Comparison of ENCODE assay signal across 8 mouse cellular contexts in the genomic region with DNA sequence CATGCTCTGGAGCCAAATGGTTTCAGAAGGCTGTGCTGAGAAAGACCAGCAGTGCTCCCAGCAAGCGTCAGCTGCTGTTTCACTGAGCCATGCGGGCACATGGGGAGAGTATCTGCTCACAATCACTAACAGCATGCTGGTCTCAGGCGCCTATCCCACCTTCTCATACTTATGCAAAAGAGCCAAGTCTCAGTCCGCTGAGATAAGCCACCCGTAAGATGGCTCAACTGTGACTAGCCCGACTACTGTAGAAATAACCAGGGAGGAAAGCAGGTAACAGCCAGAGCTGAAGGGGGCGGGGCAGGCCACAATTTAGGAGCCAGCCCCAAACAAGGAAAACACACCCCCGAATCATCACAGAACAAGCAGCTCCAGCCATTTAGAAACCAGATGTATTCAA. TPM values are rescaled to one million over a fixed set of nuclear protein-coding genes. Genes with fewer than 3 reads are reported as not detected.
DNase-seq lines count a peak whose midpoint lies in the region; ATAC-seq and TF ChIP-seq lines count a peak whose summit lies in the region.

No protein-coding gene starts in this region.

- peak overlapping the region; percentile 95 for H3K4me3 ChIP-seq in cortical plate, adult 2 months (ENCODE audit: insufficient read depth, low read length)
- peak overlapping the region; percentile 97 for H3K4me3 ChIP-seq in kidney, embryonic 16.5 days (ENCODE audit: low read length)
- H3K4me3 ChIP-seq in myocyte: peak overlapping the region; percentile 84

- peak overlapping the region; percentile 96 for H3K4me2 ChIP-seq in kidney, embryonic 16.5 days (replicated peaks; ENCODE audit: low read depth, low read length)
- peak overlapping the region; percentile 100 for H3K4me2 ChIP-seq in myocyte (ENCODE audit: low read depth)

- peak overlapping the region; percentile 76 for H3ac ChIP-seq in myocyte (ENCODE audit: control insufficient read depth, insufficient read length)

- no peaks in the 10 kb centered on the region for H3K27me3 ChIP-seq in kidney, embryonic 16.5 days (ENCODE audit: insufficient read depth, low read length)
- peaks cover 3% of the 10 kb centered on the region for H3K27me3 ChIP-seq in myocyte (ENCODE audit: control insufficient read depth, insufficient read depth, insufficient read length)

- peaks cover 50% of the 10 kb centered on the region for H3K79me2 ChIP-seq in myocyte (ENCODE audit: control insufficient read depth, insufficient read depth)

- no peak for TF ChIP-seq POLR2A in cortical plate, adult 2 months (IDR thresholded peaks at IDR 0.05; ENCODE audit: extremely low read depth, insufficient read depth, low read length)
- peak; percentile 10 for TF ChIP-seq POLR2A in myocyte (IDR thresholded peaks at IDR 0.05; ENCODE audit: insufficient read length, low read depth)

- peak overlapping the region; percentile 99 for H3K9ac ChIP-seq in kidney, embryonic 16.5 days (replicated peaks; ENCODE audit: low read length)

- no peak for TF ChIP-seq CTCF in cortical plate, adult 2 months (IDR thresholded peaks at IDR 0.05; ENCODE audit: extremely low read depth, insufficient read depth, low read length)

- peaks cover 56% of the 10 kb centered on the region for H3K36me3 ChIP-seq in kidney, embryonic 16.5 days (ENCODE audit: insufficient read depth, low read length)
- H3K36me3 ChIP-seq in myocyte (ENCODE audit: control insufficient read depth, insufficient read depth): peaks cover 47% of the 10 kb centered on the region

- no peak for ATAC-seq in kidney, embryonic 16.5 days (ENCODE audit: low FRiP score, low TSS enrichment)

- no peak overlapping the region for H3K27ac ChIP-seq in cortical plate, adult 2 months (ENCODE audit: insufficient read depth, low read length)
- H3K27ac ChIP-seq in kidney, embryonic 16.5 days (ENCODE audit: low read length): no peak overlapping the region

- no peaks in the 10 kb centered on the region for H3K9me3 ChIP-seq in kidney, embryonic 16.5 days (ENCODE audit: low read length)

- DNase-seq in kidney, adult 18-20 months: peak; percentile 37
- no peak for DNase-seq in kidney, adult 11 months
- no peak for DNase-seq in spleen, postnatal 10 days (ENCODE audit: low spot score in 2 of 2)
- DNase-seq in retina, embryonic 14.5 days (ENCODE audit: low spot score): no peak
- no peak for DNase-seq in embryo, embryonic 10.5 days (ENCODE audit: low spot score)

- WGBS in kidney, embryonic 16.5 days: 27% methylated on average over 8 of the region's 8 CpGs

- H3K4me1 ChIP-seq in cortical plate, adult 2 months (ENCODE audit: control insufficient read depth, insufficient read depth, low read length): peaks cover 2% of the 10 kb centered on the region; the same call in 1 of the 2 replicates
- peaks cover 21% of the 10 kb centered on the region for H3K4me1 ChIP-seq in kidney, embryonic 16.5 days (ENCODE audit: insufficient read depth, low read length)

TF ChIP-seq in myocyte, 11 proteins besides CTCF, POLR2A, EP300 and RAD21:
- TF ChIP-seq POLR2AphosphoS2 (IDR thresholded peaks at IDR 0.05; ENCODE audit: insufficient read length, low read depth) (peak; percentile 59), MAX (IDR thresholded peaks at IDR 0.05; ENCODE audit: low read depth) (no peak), MYOD1 (IDR thresholded peaks at IDR 0.05; ENCODE audit: control insufficient read depth in 1 of 3, insufficient read length in 2 of 3, low read depth in 2 of 3) (peak in 2 of 3 experiments; percentile 23 to 39), MYOG (IDR thresholded peaks at IDR 0.05; ENCODE audit: control insufficient read depth in 1 of 3, insufficient read depth in 1 of 3, insufficient read length in 2 of 3, low read depth in 2 of 3) (peak in 1 of 3 experiments; percentile 52)

RNA-seq across cellular contexts. Expression of gene Rps17, which starts 1.7 kb away (rescaled TPM):
- 862 and 880 TPM in 2 replicates for polyA plus RNA-seq in cortical plate, adult 2 months (2012; rRNA removed)
- 1,196 and 1,210 TPM in 2 replicates for polyA plus RNA-seq in kidney, embryonic 16.5 days (2015; fragmentation: Nextera tagmentation; extraction: Ambion mirVana)
- polyA plus RNA-seq in myocyte (2012; fragmentation: generic; extraction: Trizol): 2,418 TPM
